Mouse (Mus musculus): ENCODE data around the gene Nt5m.
"Not testable (repeated sequence)": the region's sequence is repeated elsewhere in the genome, so short reads cannot be mapped to it uniquely, and the experiment has no call there.

Nt5m gene

DNA sequence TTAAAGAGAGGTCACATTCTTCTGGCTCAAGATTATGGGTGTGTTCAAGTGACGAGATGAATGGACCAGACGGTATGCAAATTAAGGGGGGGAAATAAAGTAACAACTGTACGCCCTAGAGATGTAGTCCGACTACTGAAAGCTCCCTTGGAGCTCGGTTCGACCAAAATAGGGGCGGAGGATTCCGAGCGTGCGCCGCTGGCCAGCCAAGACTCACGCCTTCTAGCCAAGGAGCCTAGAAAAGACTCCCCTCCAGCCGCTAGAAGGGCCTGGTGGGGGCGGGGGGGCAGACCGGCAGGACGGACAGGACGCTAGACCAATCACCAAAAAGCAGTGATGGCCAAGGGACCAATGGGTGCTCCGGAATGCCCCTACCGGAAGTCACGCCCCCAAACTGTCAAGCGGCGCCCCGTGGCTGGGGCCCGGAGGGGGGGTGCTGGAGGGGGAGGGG, at the start of gene Nt5m:
TSS of gene Nt5m (plus strand) at position 440 of the 451 bp plus-strand sequence.
- DNase-seq (ENCODE audit: low read depth, low spot score) = peak; percentile 94

DNA sequence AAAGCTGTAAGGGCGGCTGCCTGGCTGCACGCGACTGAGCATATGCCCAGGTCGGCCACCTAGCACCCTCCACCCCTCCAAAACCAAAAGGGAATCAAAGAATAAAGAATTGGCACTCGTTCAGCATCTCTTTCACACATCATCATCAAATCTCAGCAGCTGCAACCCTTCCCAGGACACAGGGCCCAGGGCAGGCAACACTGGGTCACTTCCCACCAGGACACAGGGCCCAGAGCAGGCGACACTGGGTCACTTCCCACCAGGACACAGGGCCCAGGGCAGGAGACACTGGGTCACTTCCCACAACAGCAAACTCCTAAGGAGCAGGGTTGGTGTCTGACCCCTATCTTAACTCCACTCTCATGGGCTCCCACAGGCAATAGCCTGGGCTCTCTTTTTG, 45.9 kb upstream of the Nt5m start:
- no peak for DNase-seq (ENCODE audit: low read depth, low spot score)

- no peak for DNase-seq (ENCODE audit: low read depth, low spot score)
Observed at GRCm38 (mm10) chr11:59800412-59800811, 38.8 kb upstream of the Nt5m start.

DNA sequence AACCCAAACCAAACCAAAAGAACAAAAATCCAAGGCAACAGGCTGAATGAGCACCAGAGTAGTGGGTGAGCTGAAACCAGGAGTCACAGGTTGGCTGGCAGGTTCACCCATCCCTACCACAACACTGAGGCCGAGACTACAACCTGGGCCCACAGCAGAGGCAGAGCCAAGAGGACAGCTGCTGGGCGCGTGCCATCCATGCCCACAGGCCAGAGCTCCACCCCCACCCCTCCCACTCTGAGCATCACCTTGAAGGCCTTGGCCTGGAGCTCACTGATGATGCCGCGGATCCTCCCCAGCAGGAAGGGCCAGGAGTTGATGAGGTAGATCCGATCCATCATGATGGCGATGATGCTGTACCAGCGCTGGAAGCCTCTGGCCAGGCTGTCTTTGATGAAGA, 37.4 kb upstream of the Nt5m start:
- DNase-seq (ENCODE audit: low read depth, low spot score) = no peak

GRCm38 (mm10) chr11:59803516-59803915, 35.7 kb upstream of the Nt5m start:
- no peak for DNase-seq (ENCODE audit: low read depth, low spot score)

DNA sequence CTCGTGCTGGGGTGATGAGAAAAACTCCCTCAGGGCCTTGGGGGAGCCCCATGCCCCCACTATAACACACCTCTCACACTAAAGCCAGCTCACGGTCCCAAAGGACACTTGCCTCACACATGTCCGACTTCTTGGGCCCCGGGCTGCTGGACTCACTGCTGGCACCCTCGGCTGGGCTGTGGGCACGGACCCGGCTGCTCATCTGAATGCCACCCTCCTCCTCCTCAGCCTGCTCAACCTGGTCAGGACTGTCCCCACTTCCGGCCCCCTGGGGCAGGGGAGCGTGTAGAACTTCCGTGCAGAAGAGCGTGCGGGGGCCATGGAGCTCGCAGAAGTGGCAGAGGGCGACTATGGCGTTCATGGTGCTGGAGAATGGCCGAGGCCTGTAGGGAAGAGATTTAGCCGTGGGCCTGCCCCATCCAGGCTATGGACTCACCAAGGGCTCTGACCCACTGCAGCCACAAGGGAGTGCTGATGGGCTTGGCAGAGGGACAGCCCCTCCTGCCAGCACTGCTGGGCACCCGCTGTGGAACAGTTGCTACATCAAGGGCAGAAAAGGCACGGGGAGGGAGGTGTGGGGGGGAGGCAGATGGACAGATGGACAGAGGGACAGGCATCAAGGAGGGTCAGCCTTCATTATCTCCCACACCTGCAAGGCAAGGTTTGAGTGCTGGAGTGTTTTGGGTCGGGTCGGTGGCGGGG, 34.7 kb upstream of the Nt5m start:
- DNase-seq (ENCODE audit: low read depth, low spot score) = no peak

- DNase-seq (ENCODE audit: low read depth, low spot score) = no peak
Observed at GRCm38 (mm10) chr11:59805256-59805655, 34.0 kb upstream of the Nt5m start.

DNA sequence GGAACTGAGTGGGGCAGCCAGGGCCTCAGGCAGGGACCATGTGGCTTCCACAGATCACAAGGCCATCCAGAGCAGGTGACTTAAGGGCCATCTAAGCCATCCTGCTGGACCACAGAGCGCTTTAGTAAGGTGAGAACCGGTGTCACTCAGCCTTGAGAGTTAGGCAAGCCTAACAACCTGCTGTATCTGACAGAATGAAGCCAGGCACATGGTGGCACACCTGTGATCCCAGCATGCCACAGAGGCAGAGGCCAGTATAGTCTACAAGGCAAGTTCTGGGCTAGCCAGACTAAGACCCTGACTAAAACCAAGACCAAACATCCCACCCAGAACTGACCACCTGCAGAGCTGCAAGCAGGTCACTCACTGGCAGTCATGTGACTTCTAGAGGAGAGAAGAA, 33.6 kb upstream of the Nt5m start:
- no peak for DNase-seq (ENCODE audit: low read depth, low spot score)

DNA sequence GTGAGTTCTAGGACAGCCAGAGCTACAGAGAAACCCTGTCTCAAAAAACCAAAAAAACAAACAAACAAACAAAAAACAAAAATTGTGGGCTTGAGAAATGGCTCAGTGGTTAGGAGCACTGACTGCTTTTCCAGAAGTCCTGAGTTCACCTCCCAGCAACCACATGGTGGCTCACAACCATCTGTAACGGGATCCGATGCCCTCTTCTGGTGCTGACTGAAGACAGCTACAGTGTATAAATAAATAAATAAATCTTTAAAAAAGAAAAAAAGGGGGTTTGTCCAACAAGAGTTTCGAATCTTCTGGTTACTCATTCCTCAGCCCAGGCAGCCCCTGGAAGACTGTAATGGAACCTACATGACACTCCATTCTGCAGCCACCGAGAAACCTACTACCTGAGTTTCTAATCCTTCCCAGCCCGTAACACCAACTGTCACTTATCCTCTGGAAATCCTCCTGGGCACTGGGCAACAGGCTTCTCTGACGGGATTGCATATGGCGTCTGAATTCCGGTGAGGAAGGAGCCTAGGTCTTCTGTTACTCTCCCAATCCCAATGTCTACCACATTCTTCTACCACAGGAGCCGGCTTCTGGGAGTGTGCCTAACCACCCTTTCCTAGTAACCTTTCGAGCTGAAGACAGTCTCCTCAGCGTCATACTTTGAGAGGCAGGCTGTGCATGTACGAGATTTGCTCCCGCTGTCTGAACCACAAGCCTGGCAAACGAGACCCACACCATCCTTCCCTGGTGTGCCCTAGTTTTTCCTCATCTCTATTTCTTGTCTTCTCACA, 30.9 kb upstream of the Nt5m start:
- DNase-seq (ENCODE audit: low read depth, low spot score) = no peak

DNA sequence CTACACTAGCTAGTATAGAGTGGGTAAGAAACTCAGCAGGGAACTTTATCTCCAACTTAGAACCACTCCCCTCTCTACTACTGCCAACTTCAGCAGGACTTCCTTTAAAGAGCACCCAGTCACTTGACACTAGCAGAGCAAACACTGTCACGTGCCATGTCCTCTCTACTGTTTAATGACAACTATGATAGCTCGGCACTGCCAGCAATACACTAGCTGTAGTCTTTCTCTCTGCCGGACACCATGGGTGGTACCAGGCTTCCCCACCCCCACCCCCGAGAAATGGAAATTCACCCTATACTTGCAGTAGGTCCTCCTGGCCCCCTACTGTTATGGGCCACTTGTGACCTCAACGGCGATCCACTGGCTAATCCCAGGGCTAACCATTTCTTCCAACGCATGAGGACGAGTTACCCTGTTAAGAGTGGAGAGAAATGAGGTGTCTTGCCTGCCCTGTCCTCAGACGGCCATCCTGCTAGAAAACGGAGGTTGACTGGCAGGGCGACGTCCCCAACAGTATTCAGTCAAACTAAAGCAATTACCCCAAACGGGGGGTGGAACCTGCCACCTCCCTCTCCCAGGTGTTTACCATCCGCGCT, 30.1 kb upstream of the Nt5m start:
- no peak for DNase-seq (ENCODE audit: low read depth, low spot score)

DNA sequence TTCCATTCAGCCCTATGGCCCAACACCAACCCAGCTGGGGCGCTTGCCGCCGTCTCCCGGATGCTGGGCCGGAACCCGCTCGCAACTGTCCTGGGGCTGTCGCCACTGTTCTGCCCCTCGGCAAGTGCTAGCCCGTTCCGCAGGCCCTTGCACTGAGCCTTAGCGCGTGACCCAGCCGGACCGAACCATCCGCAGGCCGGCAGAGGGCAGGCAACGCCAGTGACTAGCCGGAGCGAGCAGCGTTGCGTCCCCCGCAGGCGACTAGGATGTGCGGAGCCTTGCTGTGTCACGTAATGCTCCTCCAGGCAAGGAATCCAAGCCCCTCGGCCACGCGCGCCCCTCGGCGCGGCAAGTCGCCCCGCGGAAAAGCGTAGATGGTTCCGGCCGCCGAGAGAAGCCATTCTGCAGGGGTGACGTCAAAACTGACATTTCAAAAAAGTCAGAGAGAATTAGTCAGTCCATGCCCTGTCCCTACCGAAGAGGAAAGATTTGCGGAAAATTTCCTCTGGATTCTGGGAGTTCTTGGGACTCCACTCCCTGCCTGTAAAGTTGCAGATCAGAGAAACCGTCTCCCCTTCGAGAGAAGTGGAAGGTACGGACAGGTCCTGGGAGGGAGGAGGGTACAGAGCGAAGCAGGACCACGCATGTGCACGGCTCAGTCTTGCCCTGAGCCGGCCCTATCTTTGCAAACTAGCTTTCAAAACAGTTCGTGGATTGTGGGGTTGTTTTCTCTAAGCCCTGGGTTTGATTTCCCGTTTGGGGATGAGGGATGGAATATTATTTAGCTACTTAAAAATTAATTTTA, 29.4 kb upstream of the Nt5m start, which contains the start of gene Flcn:
TSS of gene Flcn (minus strand) at position 347 of the 805 bp plus-strand sequence.
- peak; percentile 93 for DNase-seq (ENCODE audit: low read depth, low spot score)

DNA sequence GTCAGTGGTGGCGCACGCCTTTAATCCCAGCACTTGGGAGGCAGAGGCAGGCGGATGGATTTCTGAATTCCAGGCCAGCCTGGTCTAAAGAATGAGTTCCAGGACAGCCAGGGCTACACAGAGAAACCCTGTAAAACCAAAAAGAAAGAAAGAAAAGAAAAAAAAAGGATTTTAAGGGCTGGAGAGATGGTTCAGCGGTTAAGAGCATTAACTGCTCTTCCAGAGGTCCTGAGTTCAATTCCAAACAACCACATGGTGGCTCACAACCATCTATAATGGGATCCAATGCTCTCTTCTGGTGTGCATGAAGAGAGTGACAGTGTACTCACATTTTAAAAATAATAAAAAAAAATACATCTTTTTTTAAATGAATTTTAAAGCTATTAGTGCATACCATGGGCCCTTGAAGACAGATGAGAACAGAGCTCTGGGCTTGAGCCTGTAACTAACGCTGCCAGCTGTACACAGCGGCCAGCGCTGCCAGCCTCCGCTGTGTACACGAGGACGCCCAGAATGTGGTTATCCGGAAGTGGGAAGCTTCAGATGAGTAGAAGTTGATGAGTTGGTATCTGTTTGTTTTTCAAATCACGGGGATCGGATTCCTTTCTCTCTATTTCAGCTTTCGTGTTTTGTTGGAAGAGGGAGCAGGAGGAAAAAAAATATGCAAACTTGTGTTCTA, 28.6 kb upstream of the Nt5m start:
- no peak for DNase-seq (ENCODE audit: low read depth, low spot score)

- DNase-seq (ENCODE audit: low read depth, low spot score) = no peak
Observed at GRCm38 (mm10) chr11:59811211-59811610, 28.0 kb upstream of the Nt5m start.

GRCm38 (mm10) chr11:59813276-59813675, 26.0 kb upstream of the Nt5m start:
- DNase-seq (ENCODE audit: low read depth, low spot score) = no peak

- no peak for DNase-seq (ENCODE audit: low read depth, low spot score)
Observed at GRCm38 (mm10) chr11:59814311-59814710, 24.9 kb upstream of the Nt5m start.

DNA sequence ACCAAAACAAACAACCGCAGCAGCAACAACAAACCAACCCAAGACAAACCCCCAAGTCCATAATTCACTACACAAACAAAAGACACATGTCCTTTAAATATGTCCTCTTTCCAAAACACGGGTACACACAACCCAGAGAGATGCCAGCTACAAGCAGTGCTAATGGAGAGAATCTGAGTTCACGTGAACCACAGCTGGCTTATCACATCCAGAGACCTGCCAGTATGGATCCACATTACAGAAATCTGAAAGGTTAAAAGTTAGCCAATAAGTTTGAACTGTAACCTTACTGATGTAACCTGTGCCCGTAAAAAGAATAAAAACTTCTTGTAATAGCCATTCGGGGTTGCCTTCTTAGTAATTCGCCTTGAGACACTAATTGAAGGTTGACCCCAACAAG, 24.3 kb upstream of the Nt5m start:
- no peak for DNase-seq (ENCODE audit: low read depth, low spot score)

DNA sequence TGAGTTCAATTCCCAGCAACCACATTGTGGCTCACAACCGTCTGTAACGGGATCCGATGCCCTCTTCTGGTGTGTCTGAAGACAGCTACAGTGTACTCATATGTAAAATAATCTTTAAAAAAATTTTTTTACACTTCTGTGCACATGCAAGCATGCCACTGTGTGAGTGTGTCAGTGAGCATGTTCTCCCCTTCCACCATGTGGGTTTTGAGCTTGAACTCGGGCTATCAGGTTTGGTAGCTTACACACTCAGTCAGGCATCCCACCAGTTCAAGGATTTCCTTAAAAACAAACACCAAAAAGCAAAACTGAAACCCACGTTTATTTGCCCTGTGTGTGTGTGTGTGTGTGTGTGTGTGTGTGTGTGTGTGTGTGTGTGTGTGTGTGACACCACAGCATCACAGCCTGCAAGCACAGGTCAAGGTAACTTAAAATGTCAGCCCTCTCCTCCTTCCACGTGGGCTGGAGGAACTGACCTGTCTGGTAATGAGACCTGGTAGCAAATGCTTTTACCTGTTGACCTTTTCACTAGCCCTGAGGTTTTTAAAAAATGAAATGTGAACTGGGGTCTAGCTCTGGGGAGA, 23.7 kb upstream of the Nt5m start:
- DNase-seq (ENCODE audit: low read depth, low spot score) = no peak

DNA sequence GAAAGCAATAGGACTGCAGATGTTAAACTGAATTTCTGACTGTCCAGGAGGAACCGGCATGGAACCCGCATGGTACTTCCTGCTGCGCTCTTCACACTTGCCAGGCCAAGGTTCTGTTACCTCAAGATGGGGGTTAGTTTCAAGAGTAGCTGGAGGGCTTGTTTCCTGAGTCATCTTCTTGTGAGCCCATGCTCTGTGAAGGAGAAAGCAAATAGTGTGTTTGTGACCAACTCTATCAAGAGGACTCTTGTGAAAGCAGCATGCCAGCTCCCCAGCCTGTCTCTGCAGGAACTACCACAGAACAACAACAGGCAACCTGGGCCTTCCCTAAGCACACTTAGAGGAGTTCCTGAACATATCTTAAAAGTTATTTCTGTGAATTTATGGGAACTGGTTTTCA, 21.3 kb upstream of the Nt5m start:
- DNase-seq (ENCODE audit: low read depth, low spot score) = no peak

DNA sequence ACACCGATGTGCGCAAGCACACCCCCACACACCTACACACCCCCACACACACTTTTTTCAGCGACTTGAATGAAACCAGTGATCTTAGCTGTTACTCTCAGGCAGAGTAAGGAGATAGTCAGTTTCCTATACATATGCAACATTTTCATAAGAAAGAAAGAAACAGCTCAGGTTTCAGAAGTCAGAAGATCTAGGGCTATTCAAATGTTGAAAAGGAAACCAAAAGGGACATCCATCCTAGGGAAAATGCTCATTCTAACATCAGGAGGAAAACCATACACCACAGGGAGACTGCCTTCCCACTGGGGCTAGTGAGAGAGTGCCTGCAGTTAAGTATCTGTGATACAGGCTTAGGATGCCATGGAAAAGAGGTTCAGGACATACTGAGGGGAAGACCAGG, 17.6 kb upstream of the Nt5m start:
- no peak for DNase-seq (ENCODE audit: low read depth, low spot score)

GRCm38 (mm10) chr11:59837789-59838188, 1.5 kb upstream of the Nt5m start:
- not testable (repeated sequence) for DNase-seq (ENCODE audit: low read depth, low spot score)

DNA sequence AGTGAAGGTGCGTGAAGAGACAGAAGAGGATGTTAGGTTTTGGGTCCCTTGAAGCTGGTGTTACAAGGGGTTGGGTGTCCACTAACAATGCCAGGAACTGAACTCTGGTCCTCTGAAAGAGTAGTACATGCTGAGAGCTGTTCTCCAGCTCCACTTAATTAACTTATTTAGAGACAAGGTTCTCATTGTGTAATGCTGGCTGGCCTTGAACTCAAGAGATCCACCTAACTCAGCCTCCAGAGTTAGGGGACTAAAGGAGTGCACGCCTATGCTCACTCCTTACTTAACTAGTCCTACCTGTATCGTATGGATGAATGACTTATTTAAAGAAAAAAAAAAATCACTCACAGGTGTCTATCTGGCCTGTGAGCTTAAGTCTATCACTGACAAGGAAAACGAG, 821 bp upstream of the Nt5m start:
- no peak for DNase-seq (ENCODE audit: low read depth, low spot score)

Measured in telencephalon, adult 2 months (tissue).